Mouse (Mus musculus): Measurements from ENCODE around the gene Supt5. TPM values are rescaled to one million over a fixed set of nuclear protein-coding genes. Genes with fewer than 3 reads are reported as not detected.
A peak's percentile ranks its signal among the peaks of the same experiment; 100 is the strongest.

The Supt5 gene
- total RNA-seq, 2 experiments from 2014 or later: 108 to 124 TPM

DNA sequence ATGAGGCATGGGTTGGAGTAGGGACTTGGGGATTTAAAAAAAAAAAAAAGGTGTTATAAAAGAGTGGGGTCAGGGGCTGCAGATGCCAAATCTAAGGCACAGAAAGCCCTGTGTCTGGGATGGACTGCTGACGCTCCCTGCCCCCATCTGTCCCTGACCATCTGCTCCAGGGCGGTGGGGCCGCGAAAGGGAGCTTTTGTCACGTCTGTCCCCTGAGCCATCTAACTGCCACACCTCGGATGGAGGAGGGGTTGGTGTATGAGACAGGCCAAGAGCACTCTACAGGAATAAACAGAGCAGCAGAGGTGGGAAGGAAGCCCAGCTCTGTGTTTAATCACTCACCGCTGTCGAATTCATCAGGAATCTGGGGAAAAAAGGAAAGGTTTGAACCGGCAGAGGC, 28.8 kb downstream of the Supt5 start:
- no peak for DNase-seq (ENCODE audit: extremely low spot score in 1 of 2, low spot score in 1 of 2)

DNA sequence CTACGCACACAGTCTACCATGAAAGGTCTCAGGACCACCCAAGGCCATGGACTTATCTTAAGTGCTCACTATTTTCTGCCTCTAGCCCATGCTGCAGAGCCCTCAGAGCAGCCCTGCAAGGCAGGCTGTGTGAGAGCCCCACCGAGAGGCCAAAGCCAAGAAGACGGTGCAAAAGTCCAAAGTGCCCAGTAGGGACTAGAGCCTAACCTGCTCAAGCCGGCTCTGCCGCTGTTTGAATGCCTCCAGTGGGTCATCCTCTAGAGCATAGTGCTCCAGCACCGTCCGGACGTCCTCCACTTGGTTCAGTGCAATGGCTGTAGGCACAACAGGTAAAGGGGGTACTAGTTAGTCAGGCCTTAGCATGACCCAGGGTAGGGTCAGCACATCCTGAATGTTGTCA, 32.3 kb downstream of the Supt5 start:
- DNase-seq (ENCODE audit: extremely low spot score in 1 of 2, low spot score in 1 of 2): no peak

DNA sequence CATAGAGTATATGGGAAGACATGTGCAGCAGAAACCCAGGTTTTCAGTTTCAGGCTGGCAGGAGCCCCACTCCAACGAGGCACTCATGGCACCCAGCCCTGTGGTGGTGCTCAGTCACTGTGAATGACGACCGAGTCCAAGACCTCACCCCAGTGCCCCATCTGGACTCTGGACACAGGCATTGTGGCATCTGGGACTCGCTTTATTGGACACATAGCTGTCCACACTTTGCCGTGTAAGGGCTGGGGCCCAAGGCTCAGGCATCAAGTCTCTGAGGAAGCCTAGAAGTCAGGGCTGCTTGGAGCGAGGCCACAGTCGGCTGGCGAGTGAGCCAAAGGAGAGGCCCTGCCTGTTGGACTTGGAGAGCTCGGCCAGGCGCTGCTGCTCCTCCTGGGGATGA, 32.9 kb downstream of the Supt5 start:
- DNase-seq (ENCODE audit: extremely low spot score in 1 of 2, low spot score in 1 of 2): no peak

DNA sequence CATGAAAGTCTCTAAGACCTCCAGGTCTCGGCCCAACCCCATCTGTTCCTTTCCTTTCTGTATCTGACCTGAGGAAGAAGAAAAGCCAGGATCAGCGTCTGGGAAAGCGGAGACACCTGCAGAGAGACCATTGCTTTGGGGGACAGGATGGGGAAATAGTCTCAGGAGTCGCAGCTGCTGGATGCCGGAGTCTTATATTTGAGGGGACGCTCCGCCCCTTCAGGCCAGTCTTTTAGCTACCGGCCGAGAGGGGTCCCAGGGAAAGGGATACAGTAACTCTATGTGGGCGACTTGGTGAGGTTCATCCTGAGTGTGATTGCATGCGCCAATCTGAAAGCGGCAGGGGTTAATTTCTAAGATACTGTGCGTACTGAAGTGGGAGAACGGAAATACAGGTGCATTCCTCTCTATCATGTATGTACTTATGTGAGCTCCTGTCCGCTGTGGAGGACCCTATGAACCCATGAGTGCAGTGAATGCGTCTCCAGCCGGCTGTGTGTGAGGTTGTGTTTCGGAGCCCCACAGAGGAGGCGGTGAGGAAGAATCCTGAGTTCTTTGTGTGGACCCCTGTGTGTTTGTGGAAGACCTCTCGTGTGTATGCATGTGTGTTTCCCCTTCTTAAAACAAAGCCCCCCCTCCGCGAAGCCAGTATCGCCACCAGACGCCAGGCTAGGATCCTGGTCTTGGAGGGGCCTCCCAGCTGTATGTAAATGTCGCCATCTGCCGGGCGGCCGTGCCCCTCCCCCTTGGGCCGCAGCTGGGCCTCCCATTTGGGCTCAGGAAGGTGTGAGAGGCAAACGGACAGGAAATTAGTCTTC, 36.7 kb downstream of the Supt5 start, which contains the start of gene Dll3:
Dll3 (minus strand) TSS at position 623 of the 818 bp plus-strand sequence.
- DNase-seq (ENCODE audit: extremely low spot score in 1 of 2, low spot score in 1 of 2): peak; percentile 26 to 45

DNA sequence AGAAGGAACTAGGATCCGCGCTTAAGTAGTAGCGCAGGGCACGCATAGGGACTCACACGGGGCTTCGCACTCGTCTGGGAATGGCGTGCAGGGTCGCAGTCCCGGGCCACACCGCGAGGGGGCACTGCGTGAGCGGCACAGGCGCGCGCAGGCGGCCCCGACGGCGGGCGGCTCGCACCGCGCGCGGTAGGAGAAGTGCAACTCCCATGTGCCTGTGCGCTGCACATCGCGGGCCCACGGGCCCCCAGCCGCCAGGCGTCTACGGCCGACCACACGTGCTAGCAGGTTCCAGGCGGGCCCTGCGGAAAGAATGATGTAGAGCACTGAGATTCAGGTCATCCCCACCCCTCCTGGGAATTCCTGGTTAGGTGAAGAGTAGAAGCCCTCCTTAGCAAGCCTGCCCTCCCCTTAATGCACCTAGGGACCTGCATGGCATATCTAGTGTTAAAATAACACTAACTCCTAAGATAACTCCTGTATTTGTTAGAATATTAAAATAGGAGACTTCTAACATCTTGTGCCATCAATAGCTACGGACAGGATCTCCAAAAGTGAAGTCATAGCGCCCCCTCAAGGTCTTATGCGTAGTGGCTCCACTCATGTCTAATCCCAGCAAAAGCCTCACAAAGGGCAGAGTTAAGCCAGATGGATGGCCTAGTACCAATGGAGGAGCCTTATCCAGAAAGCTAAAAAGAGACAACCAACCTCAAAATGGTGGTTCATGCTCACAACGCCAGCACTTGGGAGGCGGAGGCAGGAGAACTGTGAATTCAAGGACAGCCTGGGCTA, 39.5 kb downstream of the Supt5 start:
- peak in 1 of 2 experiments; percentile 48 for DNase-seq (ENCODE audit: extremely low spot score in 1 of 2, low spot score in 1 of 2)

DNA sequence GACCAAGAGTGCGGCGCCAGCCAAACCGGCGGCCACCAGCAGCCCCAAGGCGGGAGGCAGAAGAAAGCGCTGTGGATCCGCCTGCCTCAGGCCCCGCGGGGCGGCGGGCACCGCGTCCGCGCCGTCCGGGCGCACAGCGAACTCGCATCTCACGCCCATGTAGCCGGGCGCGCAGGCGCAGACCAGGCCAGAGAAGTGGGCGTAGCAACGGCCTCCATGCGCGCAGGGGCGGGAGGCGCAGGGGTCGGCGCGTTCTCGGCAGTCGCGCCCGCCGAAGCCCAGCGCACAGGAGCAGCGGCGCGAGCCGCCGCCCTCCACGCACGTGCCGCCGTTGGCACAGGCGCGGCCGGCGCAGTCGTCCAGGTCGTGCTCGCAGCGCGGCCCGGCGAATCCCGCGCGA, 44.1 kb downstream of the Supt5 start:
- peak; percentile 60 to 61 for DNase-seq (ENCODE audit: extremely low spot score in 1 of 2, low spot score in 1 of 2)

DNA sequence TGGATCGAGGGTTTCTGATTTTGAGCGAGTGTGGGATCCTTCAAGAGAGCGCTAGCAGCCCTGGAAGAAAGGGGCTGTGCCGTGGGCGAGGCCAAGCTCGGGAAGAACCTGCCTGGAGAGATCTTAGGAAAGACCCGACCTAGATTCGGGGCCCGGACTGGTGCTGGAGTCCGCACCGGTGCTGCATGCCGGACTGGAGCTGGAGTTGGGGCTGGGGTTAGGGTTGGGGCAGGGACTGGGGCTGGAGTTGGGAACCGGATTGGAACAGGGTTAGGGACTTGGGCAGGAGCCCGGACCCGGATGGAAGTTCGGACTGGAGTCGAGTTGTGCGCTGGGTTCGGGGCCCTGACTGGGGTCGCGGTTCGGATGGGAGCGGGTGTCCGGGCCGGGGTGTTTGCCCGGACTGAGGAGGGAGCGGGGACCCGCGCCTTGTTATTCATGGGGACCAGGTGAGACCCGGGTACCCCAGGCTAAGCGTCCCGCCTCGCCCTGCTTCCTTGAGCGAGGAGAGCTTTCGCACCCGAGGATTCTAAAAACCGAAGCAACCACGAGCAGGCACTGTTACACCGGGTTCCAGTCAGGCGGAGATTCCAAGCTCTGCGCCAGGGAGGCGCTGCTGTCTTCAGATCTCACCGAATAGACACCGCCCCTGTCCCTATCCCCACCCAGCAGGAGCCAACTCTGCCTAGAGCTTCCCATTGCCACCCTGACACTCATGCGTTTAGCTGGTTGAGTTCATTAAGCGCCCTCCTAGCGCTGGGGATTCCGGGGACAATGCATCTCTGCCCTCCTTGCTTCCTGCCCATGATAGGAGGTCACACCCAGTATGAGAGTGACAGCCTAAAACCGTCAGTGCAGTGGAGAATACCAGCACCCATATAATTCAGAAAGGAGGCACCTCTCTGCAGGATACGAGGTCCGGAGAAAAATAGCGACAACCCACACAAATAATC, 47.6 kb downstream of the Supt5 start, which contains the start of gene Selenov:
Selenov (minus strand) TSS at position 549 of the 953 bp plus-strand sequence.
- DNase-seq (ENCODE audit: extremely low spot score in 1 of 2, low spot score in 1 of 2): peak in 1 of 2 experiments; percentile 40

DNA sequence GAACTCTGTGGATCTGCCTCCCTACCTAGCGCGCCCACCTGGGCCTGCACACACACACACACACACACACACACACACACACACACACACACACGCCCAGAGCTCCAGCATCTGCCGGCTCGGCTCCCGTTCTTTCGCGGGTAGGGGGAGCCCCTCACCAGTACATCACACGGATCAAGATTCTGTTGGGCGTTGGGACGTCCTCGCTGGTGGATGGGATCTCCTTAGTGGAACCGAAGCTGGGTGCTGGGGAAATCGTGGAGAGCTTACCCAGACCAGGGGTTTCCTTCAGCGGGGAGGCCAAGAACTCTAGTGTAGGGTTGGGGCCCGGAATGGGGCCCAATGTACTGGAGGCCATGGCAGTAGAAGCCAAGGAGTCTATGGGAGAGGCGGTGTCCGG, 48.4 kb downstream of the Supt5 start:
- no peak for DNase-seq (ENCODE audit: extremely low spot score in 1 of 2, low spot score in 1 of 2)

DNA sequence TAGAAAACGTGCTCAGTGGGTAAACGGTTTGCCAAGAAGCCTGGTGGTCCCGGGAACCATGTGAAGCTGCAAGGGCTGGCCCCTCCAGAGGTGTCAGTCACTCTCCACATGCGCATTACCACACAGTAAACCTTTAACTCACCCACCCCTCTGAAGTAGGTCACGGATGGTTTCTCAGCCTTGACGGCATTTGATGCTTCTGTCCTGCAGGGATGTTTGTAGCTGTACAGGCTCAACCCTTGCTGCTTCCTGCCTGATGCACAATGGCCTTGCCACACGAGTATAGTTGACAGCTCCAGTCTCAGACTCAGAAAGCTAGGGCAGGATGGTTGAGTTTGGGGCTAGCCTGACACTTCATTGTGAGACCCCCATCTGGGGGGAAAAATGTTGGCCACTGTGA, 57.9 kb downstream of the Supt5 start:
- no peak for DNase-seq (ENCODE audit: extremely low spot score in 1 of 2, low spot score in 1 of 2)

DNA sequence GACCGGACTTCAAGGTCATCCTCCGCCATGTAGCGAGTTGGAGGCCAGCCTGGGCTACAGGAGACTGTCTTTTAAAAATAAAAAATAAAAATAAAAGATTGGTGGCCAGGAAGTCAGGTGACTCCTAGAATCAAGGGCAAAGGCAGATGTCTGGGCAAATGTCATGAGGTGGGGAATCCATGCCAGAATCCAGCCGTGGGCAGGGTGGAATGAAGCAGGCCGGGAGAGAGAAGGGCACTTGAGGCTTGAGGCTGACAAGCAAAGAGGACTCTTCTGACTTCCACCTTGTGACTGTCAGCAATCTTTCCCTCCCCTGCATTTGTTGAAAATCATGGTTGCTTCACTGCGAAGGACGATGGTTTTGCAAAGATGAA, 60.3 kb downstream of the Supt5 start:
- no peak for DNase-seq (ENCODE audit: extremely low spot score in 1 of 2, low spot score in 1 of 2)

DNA sequence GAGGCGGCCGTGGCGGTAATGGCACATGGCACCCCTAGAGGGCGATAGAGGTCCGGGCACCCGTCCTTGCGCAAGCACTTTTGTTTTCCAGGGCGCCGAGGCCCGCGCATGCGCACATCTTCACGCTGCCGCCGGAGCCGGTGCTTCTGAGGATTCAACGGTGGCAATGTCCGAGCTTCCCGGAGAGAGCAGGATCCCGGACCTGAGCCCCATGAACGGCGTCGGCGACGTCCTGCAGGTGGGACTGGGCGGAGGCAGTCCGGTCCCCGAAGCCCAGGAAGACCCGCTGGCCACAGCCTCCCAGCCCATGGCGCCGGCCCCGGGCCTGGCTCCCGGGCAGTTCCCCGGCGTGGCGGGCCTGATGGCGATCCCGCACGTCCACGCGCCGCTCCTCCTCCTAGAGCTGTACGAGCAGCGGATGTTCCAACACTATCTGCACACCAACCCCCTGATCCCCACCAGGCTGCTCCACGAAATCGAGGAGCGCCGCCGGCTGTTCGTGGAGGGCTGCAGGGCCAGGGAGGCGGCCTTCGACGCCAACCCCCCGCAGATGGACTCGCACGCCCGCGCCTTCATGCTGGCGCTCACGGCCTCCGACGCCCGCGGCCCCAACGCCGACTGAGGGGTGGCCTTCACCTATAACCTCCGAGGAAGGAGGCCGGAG, 60.8 kb downstream of the Supt5 start, which contains the start of gene Eid2b:
Eid2b (plus strand) TSS at position 125 of the 664 bp plus-strand sequence.
- DNase-seq (ENCODE audit: extremely low spot score in 1 of 2, low spot score in 1 of 2): peak; percentile 99

DNA sequence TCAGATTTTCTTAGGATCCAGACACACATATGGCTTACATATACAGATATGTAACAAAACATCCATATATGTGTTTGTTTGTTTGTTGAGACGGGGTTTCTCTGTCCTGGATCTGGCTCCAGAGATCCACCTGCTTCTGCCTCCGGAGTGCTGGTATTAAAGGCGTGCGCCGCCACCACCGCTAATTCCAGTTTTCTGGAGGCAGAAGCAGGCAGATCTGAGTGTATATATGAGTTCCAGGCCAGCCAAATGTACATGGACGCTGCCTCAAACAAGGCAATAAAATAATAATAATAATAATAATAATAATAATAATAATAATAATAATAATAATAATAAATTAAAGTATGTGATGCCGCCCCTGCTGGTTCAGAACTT, 61.3 kb downstream of the Supt5 start:
- DNase-seq (ENCODE audit: extremely low spot score in 1 of 2, low spot score in 1 of 2): no peak

DNA sequence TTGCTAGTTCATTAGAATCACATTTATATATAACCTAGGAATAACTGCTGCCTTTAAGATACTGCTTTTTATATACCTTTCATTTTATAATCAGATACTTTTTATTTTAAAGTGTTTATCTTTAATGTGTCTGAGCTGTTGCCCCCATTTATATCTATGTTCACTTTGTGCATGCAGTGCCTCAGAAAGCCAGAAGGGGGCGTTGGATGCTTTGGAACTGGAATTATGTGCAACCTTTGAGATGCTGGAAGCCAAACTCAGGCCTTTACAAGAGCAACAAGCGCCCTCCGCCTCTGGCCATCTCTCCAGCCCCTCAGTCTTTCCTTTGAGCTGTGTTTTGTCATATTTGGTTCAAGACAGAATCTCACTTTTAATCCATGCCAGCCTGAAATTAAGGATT, 66.8 kb downstream of the Supt5 start:
- DNase-seq (ENCODE audit: extremely low spot score in 1 of 2, low spot score in 1 of 2): no peak

DNA sequence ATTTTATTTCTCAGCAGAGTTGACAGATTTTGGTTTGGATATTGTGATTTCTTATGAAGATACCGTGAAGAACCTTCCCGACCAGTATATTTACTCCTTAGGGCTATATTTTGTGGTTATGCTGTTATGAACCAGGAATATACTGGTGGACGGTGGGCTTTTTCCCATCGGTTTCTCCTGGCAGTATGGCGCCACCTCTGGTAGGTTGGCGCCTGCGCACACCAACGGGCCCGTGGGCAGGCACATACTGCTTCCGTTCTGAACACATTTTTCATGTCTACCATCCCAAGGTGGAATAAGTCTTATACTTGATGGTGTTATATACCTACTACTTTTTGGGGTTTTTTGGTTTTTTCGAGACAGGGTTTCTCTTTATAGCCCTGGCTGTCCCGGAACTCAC, 69.2 kb downstream of the Supt5 start:
- no peak for DNase-seq (ENCODE audit: extremely low spot score in 1 of 2, low spot score in 1 of 2)

DNA sequence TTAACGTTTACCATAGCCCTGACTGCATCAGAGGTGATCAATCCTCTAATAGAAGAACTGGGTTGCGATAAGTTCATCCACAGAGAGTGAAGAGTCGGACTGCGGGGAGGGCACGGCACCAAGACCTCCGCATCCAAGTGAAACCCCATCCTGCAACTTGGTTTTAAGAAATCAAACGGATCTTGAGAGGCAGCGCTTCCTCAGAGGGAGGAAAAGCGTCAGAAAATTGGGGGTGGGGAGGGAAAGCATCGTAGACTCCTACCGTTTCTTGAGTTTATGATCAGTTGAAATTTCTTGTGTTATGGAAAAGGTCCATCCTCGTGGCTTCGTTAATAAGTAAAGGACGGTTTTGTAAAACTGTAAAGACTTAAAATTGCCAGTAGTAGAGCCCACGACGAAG, 70.0 kb downstream of the Supt5 start:
- DNase-seq (ENCODE audit: extremely low spot score in 1 of 2, low spot score in 1 of 2): no peak

DNA sequence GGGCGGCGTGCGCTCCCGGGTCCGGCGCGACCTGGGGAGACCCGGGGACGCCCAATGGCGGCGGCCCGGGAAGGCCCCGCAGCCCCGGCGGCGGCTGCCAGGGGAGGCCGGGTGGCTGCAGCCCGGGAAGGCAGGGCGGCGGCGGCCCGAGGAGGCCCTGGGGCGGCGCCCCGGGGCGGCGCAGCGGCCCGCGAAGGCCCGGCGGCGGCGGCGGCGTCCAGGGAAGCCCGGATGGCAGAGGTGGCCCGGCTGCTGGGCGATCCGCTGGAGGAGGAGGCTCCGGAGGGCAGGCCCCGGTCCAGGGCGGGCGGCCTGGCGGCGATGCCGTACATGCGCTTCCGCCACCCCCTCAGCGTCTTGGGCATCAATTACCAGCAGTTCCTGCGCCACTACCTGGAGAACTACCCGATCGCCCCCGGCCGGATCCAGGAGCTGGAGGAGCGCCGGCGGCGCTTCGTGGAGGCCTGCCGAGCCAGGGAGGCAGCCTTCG, 70.5 kb downstream of the Supt5 start:
- DNase-seq (ENCODE audit: extremely low spot score in 1 of 2, low spot score in 1 of 2): peak; percentile 27 to 58

DNA sequence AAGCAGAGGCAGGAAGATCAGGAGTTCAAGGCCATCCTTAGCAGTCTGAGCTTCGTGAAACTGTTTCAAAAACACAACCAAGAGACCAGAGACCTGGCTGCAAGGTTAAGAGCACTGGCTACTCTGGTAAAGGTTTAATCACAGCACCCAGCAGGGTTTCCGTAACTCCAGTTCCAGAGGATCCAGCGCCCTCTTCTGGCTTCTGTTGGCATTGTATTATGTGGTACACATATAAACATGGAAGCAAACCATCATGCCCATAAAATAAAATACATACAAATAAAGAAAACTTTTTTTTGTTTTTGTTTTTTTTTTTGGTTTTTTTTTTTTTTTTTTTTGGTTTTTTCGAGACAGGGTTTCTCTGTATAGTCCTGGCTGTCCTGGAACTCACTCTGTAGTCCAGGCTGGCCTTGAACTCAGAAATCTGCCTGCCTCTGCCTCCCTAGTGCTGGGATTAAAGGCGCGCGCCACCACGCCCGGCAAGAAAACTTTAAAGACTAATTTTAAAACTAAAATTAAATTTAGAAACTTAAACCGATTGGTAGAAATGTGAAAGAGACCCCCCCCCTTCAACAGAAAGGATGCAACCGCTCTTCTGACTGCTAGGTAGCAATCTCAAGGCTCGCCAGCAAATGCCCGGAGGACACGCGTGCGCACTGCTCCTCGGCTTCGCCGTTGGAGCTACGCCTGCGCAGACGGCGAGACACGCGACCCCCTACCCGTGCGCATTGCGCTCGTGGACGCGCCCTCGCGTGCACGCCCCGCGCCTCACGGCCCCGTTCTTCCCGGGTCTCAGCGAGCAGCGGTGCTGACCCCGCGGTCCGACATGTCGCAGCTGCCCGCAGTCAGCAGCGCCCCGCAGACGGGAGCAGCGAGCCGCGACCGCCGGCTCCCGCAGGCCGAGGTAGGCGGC, 71.2 kb downstream of the Supt5 start, which contains the start of gene Eid2:
Eid2 (plus strand) TSS at position 753 of the 913 bp plus-strand sequence.
- DNase-seq (ENCODE audit: extremely low spot score in 1 of 2, low spot score in 1 of 2): peak; percentile 87

DNA sequence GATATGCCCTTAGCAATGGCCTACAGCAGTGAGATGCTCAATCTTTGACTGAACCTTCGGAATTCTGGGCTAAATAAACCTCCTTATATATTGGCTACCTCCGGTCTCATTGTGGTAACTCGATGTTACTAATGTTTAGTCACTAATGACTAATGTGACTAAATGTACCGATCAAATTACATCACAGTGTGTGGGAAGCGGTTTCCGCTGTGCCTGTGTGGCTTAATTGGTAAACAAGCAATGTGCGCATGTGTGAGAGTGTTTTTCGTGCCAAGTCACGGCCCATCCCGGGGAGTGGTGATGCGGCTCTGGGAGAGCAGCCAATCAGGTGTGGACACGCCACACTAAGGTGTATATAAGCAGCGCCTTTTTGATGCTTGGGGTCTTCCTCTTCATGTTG, 73.2 kb downstream of the Supt5 start:
- DNase-seq (ENCODE audit: extremely low spot score in 1 of 2, low spot score in 1 of 2): no peak
